9 mouse cellular contexts compared by ENCODE assay signal in genomic region chr2:77506308-77506707, GRCm38 (mm10).
DNase-seq lines count a peak whose midpoint lies in the region; ATAC-seq lines count a peak whose summit lies in the region.
"Had no signal": no experiment of that assay in that cellular context is flagged by ENCODE, and none has a peak within 500 bp of the region (broad histone marks: within the 10 kb centered on the region; RNA-seq: fewer than 3 reads in every experiment).

No protein-coding gene starts in this region.

- no peak overlapping the region for H3K27ac ChIP-seq in kidney, embryonic 15.5 days
- H3K27ac ChIP-seq in embryonic facial prominence, embryonic 13.5 days = no peak overlapping the region
- H3K27ac ChIP-seq in midbrain, embryonic 15.5 days = no peak overlapping the region

- H3K9ac ChIP-seq in kidney, embryonic 15.5 days = no peak overlapping the region
- no peak overlapping the region for H3K9ac ChIP-seq in embryonic facial prominence, embryonic 13.5 days
- H3K9ac ChIP-seq in midbrain, embryonic 15.5 days = no peak overlapping the region

- no peaks in the 10 kb centered on the region for H3K27me3 ChIP-seq in kidney, embryonic 15.5 days
- no peaks in the 10 kb centered on the region for H3K27me3 ChIP-seq in embryonic facial prominence, embryonic 13.5 days
- H3K27me3 ChIP-seq in midbrain, embryonic 15.5 days (replicated peaks) = no peaks in the 10 kb centered on the region

- H3K4me3 ChIP-seq in kidney, embryonic 15.5 days (replicated peaks) = peak overlapping the region; percentile 22
- H3K4me3 ChIP-seq in embryonic facial prominence, embryonic 13.5 days = 0 out of 2 replicates have a peak overlapping the region, but pooled peaks have one; percentile 4
- no peak overlapping the region for H3K4me3 ChIP-seq in midbrain, embryonic 15.5 days

- peak; percentile 57; the same call in 1 of the 2 replicates for ATAC-seq in kidney, embryonic 15.5 days (replicated peaks; ENCODE audit: low FRiP score)
- ATAC-seq in embryonic facial prominence, embryonic 13.5 days (ENCODE audit: insufficient number of reproducible peaks, insufficient read depth, low FRiP score, low TSS enrichment, low read depth) = no peak
- peak; percentile 59; the same call in 1 of the 2 replicates for ATAC-seq in midbrain, embryonic 15.5 days (replicated peaks)

- WGBS in kidney, embryonic 15.5 days = 3% methylated on average over 7 of the region's 7 CpGs
- WGBS in embryonic facial prominence, embryonic 13.5 days = 7% methylated on average over 7 of the region's 7 CpGs
- 5% methylated on average over 7 of the region's 7 CpGs for WGBS in midbrain, embryonic 15.5 days

- peak overlapping the region; percentile 53 for H3K4me2 ChIP-seq in kidney, embryonic 15.5 days
- H3K4me2 ChIP-seq in embryonic facial prominence, embryonic 13.5 days = peak overlapping the region; percentile 42
- H3K4me2 ChIP-seq in midbrain, embryonic 15.5 days = peak overlapping the region; percentile 17

- H3K36me3 ChIP-seq in kidney, embryonic 15.5 days = no peaks in the 10 kb centered on the region
- no peaks in the 10 kb centered on the region for H3K36me3 ChIP-seq in embryonic facial prominence, embryonic 13.5 days
- no peaks in the 10 kb centered on the region for H3K36me3 ChIP-seq in midbrain, embryonic 15.5 days (replicated peaks)

- H3K4me1 ChIP-seq in kidney, embryonic 15.5 days = peaks cover 7% of the 10 kb centered on the region; the same call in 1 of the 2 replicates
- peaks cover 3% of the 10 kb centered on the region; the same call in 1 of the 2 replicates for H3K4me1 ChIP-seq in embryonic facial prominence, embryonic 13.5 days
- peaks cover 7% of the 10 kb centered on the region; the same call in 1 of the 2 replicates for H3K4me1 ChIP-seq in midbrain, embryonic 15.5 days

- DNase-seq in kidney, postnatal 10 days = no peak
- DNase-seq in kidney, postnatal 14 days = peak; percentile 17
- no peak for DNase-seq in T-cell, adult 2 months (ENCODE audit: low spot score)
- DNase-seq in frontal cortex, postnatal 14 days (ENCODE audit: low spot score in 2 of 2) = no peak
- no peak for DNase-seq in cerebellum, adult 9-11 months
- DNase-seq: cerebellum, postnatal 14 days had no signal

- H3K9me3 ChIP-seq in kidney, embryonic 15.5 days (replicated peaks) = no peaks in the 10 kb centered on the region
- no peaks in the 10 kb centered on the region for H3K9me3 ChIP-seq in embryonic facial prominence, embryonic 13.5 days
- no peaks in the 10 kb centered on the region for H3K9me3 ChIP-seq in midbrain, embryonic 15.5 days
